Mouse (Mus musculus) lung, postnatal 0 days (tissue): ENCODE measurements around the gene Cnih3.

Experiments used
- CTCF ChIP-seq: IDR thresholded peaks from 2 replicates; pipeline ENCODE4 v1.5.1; 2016; ENCODE audit warnings: antibody characterized with exemption, mild to moderate bottlenecking
- EP300 ChIP-seq: IDR thresholded peaks from 2 replicates; pipeline ENCODE4 v1.6.1; 2016; ENCODE audit warnings: antibody characterized with exemption, mild to moderate bottlenecking, control low read depth

DNA sequence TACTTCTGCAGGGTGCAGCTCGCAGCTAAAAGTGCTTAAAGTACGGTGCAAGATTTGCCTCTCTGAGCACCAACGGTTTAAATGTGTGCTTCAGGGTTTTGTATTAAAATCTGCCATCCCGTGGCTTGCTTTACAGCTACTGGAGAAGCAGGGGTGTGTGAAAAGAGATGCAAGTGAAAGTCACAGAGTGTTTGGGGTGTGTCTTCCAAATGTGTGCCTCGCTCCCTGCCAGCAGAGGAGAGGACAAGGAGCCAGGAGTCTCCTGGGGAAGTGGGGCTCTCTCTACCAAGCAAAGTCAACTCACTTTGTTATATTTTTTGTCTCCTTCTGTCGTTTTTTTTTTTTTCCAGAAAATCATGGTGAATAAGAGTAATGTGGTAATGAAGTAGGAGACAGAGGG lies 124.1 kb downstream of the Cnih3 start:
- TF ChIP-seq EP300, result no peak
- TF ChIP-seq CTCF, result no peak
